Mouse (Mus musculus): ENCODE results near the gene Rd3l.
A peak's percentile ranks its signal among the peaks of the same experiment; 100 is the strongest.

Rd3l gene

GRCm38 (mm10) chr12:111980887-111981367, at the start of gene Rd3l:
Gene Rd3l, minus strand, starts transcription at chr12:111981317.
- DNase-seq (ENCODE audit: low spot score in 2 of 2), result no peak

GRCm38 (mm10) chr12:112027408-112027807, 46.3 kb upstream of the Rd3l start:
- no peak for DNase-seq (ENCODE audit: low spot score in 2 of 2)

- peak; percentile 26 to 30 for DNase-seq (ENCODE audit: low spot score in 2 of 2)
These were observed 45.0 kb upstream of the Rd3l start for GRCm38 (mm10) chr12:112025907-112026645.

GRCm38 (mm10) chr12:112025457-112025856, 44.3 kb upstream of the Rd3l start:
- DNase-seq (ENCODE audit: low spot score in 2 of 2), result no peak

GRCm38 (mm10) chr12:112024581-112025310, 43.6 kb upstream of the Rd3l start:
- DNase-seq (ENCODE audit: low spot score in 2 of 2), result no peak

GRCm38 (mm10) chr12:112023306-112023705, 42.2 kb upstream of the Rd3l start:
- DNase-seq (ENCODE audit: low spot score in 2 of 2), result no peak

- no peak for DNase-seq (ENCODE audit: low spot score in 2 of 2)
These were observed 35.2 kb upstream of the Rd3l start for GRCm38 (mm10) chr12:112016346-112016745.

- DNase-seq (ENCODE audit: low spot score in 2 of 2), result no peak
These were observed 32.2 kb upstream of the Rd3l start for GRCm38 (mm10) chr12:112013271-112013801.

- DNase-seq (ENCODE audit: low spot score in 2 of 2), result no peak
These were observed 31.6 kb upstream of the Rd3l start for GRCm38 (mm10) chr12:112012511-112013270.

GRCm38 (mm10) chr12:112001223-112001622, 20.1 kb upstream of the Rd3l start:
- peak; percentile 32 to 49 for DNase-seq (ENCODE audit: low spot score in 2 of 2)

- DNase-seq (ENCODE audit: low spot score in 2 of 2), result no peak
These were observed 18.6 kb upstream of the Rd3l start for GRCm38 (mm10) chr12:111999735-112000134.

- no peak for DNase-seq (ENCODE audit: low spot score in 2 of 2)
These were observed 14.0 kb upstream of the Rd3l start for GRCm38 (mm10) chr12:111995161-111995560.

- DNase-seq (ENCODE audit: low spot score in 2 of 2), result no peak
These were observed 11.5 kb upstream of the Rd3l start for GRCm38 (mm10) chr12:111992626-111993025.

- no peak for DNase-seq (ENCODE audit: low spot score in 2 of 2)
These were observed 5.6 kb upstream of the Rd3l start for GRCm38 (mm10) chr12:111986756-111987155.

- DNase-seq (ENCODE audit: low spot score in 2 of 2), result no peak
These were observed 2.0 kb upstream of the Rd3l start for GRCm38 (mm10) chr12:111983165-111983564.

GRCm38 (mm10) chr12:111981831-111982230, 714 bp upstream of the Rd3l start:
- no peak for DNase-seq (ENCODE audit: low spot score in 2 of 2)

GRCm38 (mm10) chr12:111978274-111978673, 2.8 kb downstream of the Rd3l start:
- DNase-seq (ENCODE audit: low spot score in 2 of 2), result no peak

- no peak for DNase-seq (ENCODE audit: low spot score in 2 of 2)
These were observed 4.0 kb downstream of the Rd3l start for GRCm38 (mm10) chr12:111977138-111977537.

GRCm38 (mm10) chr12:111974578-111974977, 6.5 kb downstream of the Rd3l start:
- no peak for DNase-seq (ENCODE audit: low spot score in 2 of 2)

- DNase-seq (ENCODE audit: low spot score in 2 of 2), result no peak
These were observed 8.6 kb downstream of the Rd3l start for GRCm38 (mm10) chr12:111972504-111972903.

GRCm38 (mm10) chr12:111971231-111971686, 9.9 kb downstream of the Rd3l start, which contains the start of gene Tdrd9:
Gene Tdrd9, plus strand, starts transcription at chr12:111971559.
- DNase-seq (ENCODE audit: low spot score in 2 of 2), result no peak

- DNase-seq (ENCODE audit: low spot score in 2 of 2), result no peak
These were observed 11.0 kb downstream of the Rd3l start for GRCm38 (mm10) chr12:111970085-111970484.

Data from right cerebral cortex, postnatal 36 days (tissue).